Mouse (Mus musculus) limb, embryonic 15.5 days (tissue): ENCODE measurements at regions not wholly inside any gene's neighbourhood (a gene's known extent, or its start where the extent isn't known, plus 50 kb on each side); places are given as distances from the start of the nearest gene placed in this dataset.

Source experiments
- ATAC-seq: fragments of 200-750 bp; cut with Nextera tagmentation; 2 replicates; pipeline ENCODE4 v1.8.0; 2017; ENCODE audit warnings: low read depth, moderate TSS enrichment; ENCODE audit not compliant: insufficient number of reproducible peaks, low FRiP score, low TSS enrichment
- H3K27ac ChIP-seq: fragments of 300-500 bp; sonication (generic); 2 replicates; pipeline ENCODE4 v1.5.1; 2015; ENCODE audit warnings: moderate library complexity, mild to moderate bottlenecking, inconsistent platforms
- H3K27me3 ChIP-seq: fragments of 300-500 bp; sonication (generic); 2 replicates; pipeline ENCODE4 v1.6.1; 2015; ENCODE audit warnings: inconsistent platforms
- H3K36me3 ChIP-seq: fragments of 300-500 bp; sonication (generic); 2 replicates; pipeline ENCODE4 v1.6.1; 2015; ENCODE audit warnings: inconsistent platforms
- H3K4me1 ChIP-seq: fragments of 300-500 bp; sonication (generic); 2 replicates; pipeline ENCODE4 v1.6.1; 2015; ENCODE audit warnings: inconsistent platforms
- H3K4me2 ChIP-seq: fragments of 300-500 bp; sonication (generic); 2 replicates; pipeline ENCODE4 v1.6.1; 2015; ENCODE audit warnings: mild to moderate bottlenecking, inconsistent platforms
- H3K4me3 ChIP-seq: fragments of 300-500 bp; sonication (generic); 2 replicates; pipeline ENCODE4 v1.5.1; 2015; ENCODE audit warnings: mild to moderate bottlenecking, inconsistent platforms
- H3K9ac ChIP-seq: fragments of 300-500 bp; sonication (generic); 2 replicates; pipeline ENCODE4 v1.6.1; 2015; ENCODE audit warnings: inconsistent platforms
- H3K9me3 ChIP-seq: fragments of 300-500 bp; sonication (generic); 2 replicates; pipeline ENCODE4 v1.6.1; 2016; ENCODE audit warnings: inconsistent platforms
- WGBS: fragments of 180-500 bp; shearing (Covaris S2); methylation state at CpG from one replicate; pipeline ENCODE4 v1.1.7; 2015; 5-methylcytosine and 5-hydroxymethylcytosine counted together

GRCm38 (mm10) chr2:40342579-40342978 lies 1116.3 kb upstream of the Ppp6c start:
- H3K9ac ChIP-seq = no peak overlapping the region
- H3K9me3 ChIP-seq = no peaks in the 10 kb centered on the region
- no peak for ATAC-seq
- H3K27ac ChIP-seq = no peak overlapping the region
- no peaks in the 10 kb centered on the region for H3K36me3 ChIP-seq
- no peak overlapping the region for H3K4me3 ChIP-seq
- no peaks in the 10 kb centered on the region for H3K4me1 ChIP-seq
- no peak overlapping the region for H3K4me2 ChIP-seq
- H3K27me3 ChIP-seq = no peaks in the 10 kb centered on the region
- 89% methylated on average over 1 of the region's 1 CpGs for WGBS

GRCm38 (mm10) chr2:40332294-40332874 lies 1106.1 kb upstream of the Ppp6c start:
- no peak overlapping the region for H3K27ac ChIP-seq
- ATAC-seq = no peak

GRCm38 (mm10) chr2:40321506-40321905 lies 1095.3 kb upstream of the Ppp6c start:
- H3K4me3 ChIP-seq = no peak overlapping the region
- no peak overlapping the region for H3K4me2 ChIP-seq
- ATAC-seq = no peak
- H3K9ac ChIP-seq = no peak overlapping the region
- H3K9me3 ChIP-seq = no peaks in the 10 kb centered on the region
- H3K27me3 ChIP-seq = no peaks in the 10 kb centered on the region
- WGBS = 28% methylated on average over 2 of the region's 2 CpGs
- H3K4me1 ChIP-seq = no peaks in the 10 kb centered on the region
- no peak overlapping the region for H3K27ac ChIP-seq
- H3K36me3 ChIP-seq = no peaks in the 10 kb centered on the region

More at GRCm38 (mm10) chr2:40332294-40332874, 1106.1 kb upstream of the Ppp6c start:
- H3K36me3 ChIP-seq = no peaks in the 10 kb centered on the region
- H3K9ac ChIP-seq = no peak overlapping the region
- H3K4me3 ChIP-seq = no peak overlapping the region
- no peaks in the 10 kb centered on the region for H3K4me1 ChIP-seq
- H3K27me3 ChIP-seq = no peaks in the 10 kb centered on the region
- H3K9me3 ChIP-seq = no peaks in the 10 kb centered on the region
- no peak overlapping the region for H3K4me2 ChIP-seq

GRCm38 (mm10) chr2:40320710-40321441 lies 1094.6 kb upstream of the Ppp6c start:
- H3K27ac ChIP-seq = no peak overlapping the region
- ATAC-seq = peak; percentile 40; the same call in 1 of the 2 replicates
- H3K4me2 ChIP-seq = no peak overlapping the region
- WGBS = 91% methylated on average over 3 of the region's 3 CpGs
- no peak overlapping the region for H3K9ac ChIP-seq
- no peaks in the 10 kb centered on the region for H3K4me1 ChIP-seq
- H3K4me3 ChIP-seq = no peak overlapping the region
- no peaks in the 10 kb centered on the region for H3K27me3 ChIP-seq
- H3K36me3 ChIP-seq = no peaks in the 10 kb centered on the region
- H3K9me3 ChIP-seq = no peaks in the 10 kb centered on the region
